Comparison of ENCODE assay signal across 21 mouse cellular contexts in the genomic region with DNA sequence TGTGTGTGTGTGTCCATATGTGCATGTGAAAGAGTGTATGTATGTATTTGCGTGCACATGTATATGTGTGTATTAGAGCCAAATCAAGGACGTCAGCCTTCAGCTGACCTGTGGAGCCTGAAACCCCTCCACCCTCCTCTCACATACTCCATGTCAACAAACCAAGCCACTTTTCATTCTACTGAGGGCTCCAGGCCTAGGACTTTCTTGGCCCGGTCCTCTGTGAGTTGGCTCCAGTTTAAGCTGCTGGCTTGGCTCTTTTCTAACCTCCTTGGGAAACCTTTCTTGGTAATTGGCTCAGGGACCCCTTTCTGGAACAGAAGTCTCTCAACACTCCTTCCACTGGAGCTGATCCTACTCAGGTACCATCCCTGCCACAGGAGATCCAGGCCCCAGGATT. TPM values are rescaled to one million over a fixed set of nuclear protein-coding genes. Genes with fewer than 3 reads are reported as not detected.
DNase-seq lines count a peak whose midpoint lies in the region; ATAC-seq lines count a peak whose summit lies in the region.
"Had no signal": no experiment of that assay in that cellular context is flagged by ENCODE, and none has a peak within 500 bp of the region (broad histone marks: within the 10 kb centered on the region; RNA-seq: fewer than 3 reads in every experiment).

No protein-coding gene starts in this region.

- no peaks in the 10 kb centered on the region for H3K27me3 ChIP-seq in hindbrain, embryonic 13.5 days
- no peaks in the 10 kb centered on the region for H3K27me3 ChIP-seq in hindbrain, embryonic 12.5 days
- H3K27me3 ChIP-seq: embryonic facial prominence, embryonic 15.5 days; limb, embryonic 15.5 days; lung, embryonic 15.5 days had no signal

- H3K4me1 ChIP-seq in hindbrain, embryonic 13.5 days (replicated peaks) = no peaks in the 10 kb centered on the region
- no peaks in the 10 kb centered on the region for H3K4me1 ChIP-seq in hindbrain, embryonic 12.5 days
- H3K4me1 ChIP-seq: embryonic facial prominence, embryonic 15.5 days; limb, embryonic 15.5 days; lung, embryonic 15.5 days had no signal

- peaks cover 93% of the 10 kb centered on the region for H3K36me3 ChIP-seq in hindbrain, embryonic 13.5 days
- peaks cover 94% of the 10 kb centered on the region for H3K36me3 ChIP-seq in hindbrain, embryonic 12.5 days
- H3K36me3 ChIP-seq: lung, embryonic 15.5 days had no signal

- 0 out of 2 replicates have a peak overlapping the region, but pooled peaks have one; percentile 19 for H3K27ac ChIP-seq in hindbrain, embryonic 13.5 days
- H3K27ac ChIP-seq in hindbrain, embryonic 12.5 days = no peak overlapping the region
- H3K27ac ChIP-seq: embryonic facial prominence, embryonic 15.5 days; gastrocnemius, adult 2 months; kidney, postnatal 0 days; limb, embryonic 15.5 days; liver, embryonic 14.5 days; lung, embryonic 15.5 days had no signal

- WGBS in hindbrain, embryonic 13.5 days = 91% methylated on average over 3 of the region's 3 CpGs
- 97% methylated on average over 3 of the region's 3 CpGs for WGBS in hindbrain, embryonic 12.5 days

- no peaks in the 10 kb centered on the region for H3K9me3 ChIP-seq in hindbrain, embryonic 13.5 days
- no peaks in the 10 kb centered on the region for H3K9me3 ChIP-seq in hindbrain, embryonic 12.5 days (replicated peaks)
- H3K9me3 ChIP-seq: embryonic facial prominence, embryonic 15.5 days; limb, embryonic 15.5 days; lung, embryonic 15.5 days had no signal

- ATAC-seq in hindbrain, embryonic 13.5 days (ENCODE audit: low FRiP score) = no peak
- ATAC-seq in hindbrain, embryonic 12.5 days (ENCODE audit: low FRiP score) = no peak
- ATAC-seq: inflammation-experienced regulatory T-cells, adult 6 months had no signal

- H3K4me3 ChIP-seq in hindbrain, embryonic 13.5 days = no peak overlapping the region
- no peak overlapping the region for H3K4me3 ChIP-seq in hindbrain, embryonic 12.5 days
- H3K4me3 ChIP-seq: embryonic facial prominence, embryonic 15.5 days; gastrocnemius, adult 2 months; limb, embryonic 15.5 days; lung, embryonic 15.5 days had no signal

- peak; percentile 53 to 60 for DNase-seq in layer of hippocampus, postnatal 10 days (ENCODE audit: low spot score in 2 of 2)
- no peak for DNase-seq in layer of hippocampus, adult 9-11 months
- DNase-seq in right cerebral cortex, postnatal 10 days (ENCODE audit: low spot score in 2 of 2) = peak; percentile 67 to 69
- DNase-seq in right cerebral cortex, adult 18-20 months = no peak
- DNase-seq: adrenal gland, postnatal 14 days; cerebellum, adult 8-10 months; gastrocnemius, adult 2 months; kidney, adult 18-20 months; left cerebral cortex, postnatal 4 days; right cerebral cortex, postnatal 25 days; spleen, adult 18-20 months; thymus, postnatal 14 days had no signal

- no peak overlapping the region for H3K4me2 ChIP-seq in hindbrain, embryonic 13.5 days
- no peak overlapping the region for H3K4me2 ChIP-seq in hindbrain, embryonic 12.5 days (replicated peaks)
- H3K4me2 ChIP-seq: embryonic facial prominence, embryonic 15.5 days; limb, embryonic 15.5 days; lung, embryonic 15.5 days; midbrain, embryonic 11.5 days had no signal

- no peak overlapping the region for H3K9ac ChIP-seq in hindbrain, embryonic 13.5 days
- H3K9ac ChIP-seq in hindbrain, embryonic 12.5 days = no peak overlapping the region
- H3K9ac ChIP-seq: embryonic facial prominence, embryonic 15.5 days; limb, embryonic 15.5 days; liver, embryonic 14.5 days; lung, embryonic 15.5 days had no signal

RNA-seq across cellular contexts. Expression of a gene that starts 40.0 kb away (rescaled TPM):
- 13.9 and 14.6 TPM in 2 replicates for polyA plus RNA-seq in hindbrain, embryonic 13.5 days (2015; fragmentation: Nextera tagmentation; extraction: Ambion mirVana)
- polyA plus RNA-seq in hindbrain, embryonic 12.5 days (2016; fragmentation: Nextera tagmentation; extraction: Ambion mirVana) = 28.0 and 28.7 TPM in 2 replicates
- 10 to 100 TPM in 1 of 2 experiments, 1 to 10 TPM in 1; 9.3 to 10.7 TPM for total RNA-seq in layer of hippocampus, postnatal 10 days (2021)

Comparison
In these comparisons a context has a peak if more than half of its experiments do, and no peak if none do; other contexts are left out.
1. DNase-seq: peak in layer of hippocampus, postnatal 10 days (2 of 2) and right cerebral cortex, postnatal 10 days (2 of 2); none in layer of hippocampus, adult 9-11 months (single experiment) and right cerebral cortex, adult 18-20 months (single experiment).